Comparison of ENCODE assay signal across 10 mouse cellular contexts in genomic region chr4:109281946-109282345, GRCm38 (mm10). TPM values are rescaled to one million over a fixed set of nuclear protein-coding genes. Genes with fewer than 3 reads are reported as not detected.
DNase-seq lines count a peak whose midpoint lies in the region; ATAC-seq and TF ChIP-seq lines count a peak whose summit lies in the region.
"Had no signal": no experiment of that assay in that cellular context is flagged by ENCODE, and none has a peak within 500 bp of the region (broad histone marks: within the 10 kb centered on the region; RNA-seq: fewer than 3 reads in every experiment).

No protein-coding gene starts in this region.

- WGBS in forebrain, embryonic 13.5 days: 77% methylated on average over 1 of the region's 1 CpGs
- WGBS in forebrain, postnatal 0 days: 69% methylated on average over 1 of the region's 1 CpGs
- 88% methylated on average over 1 of the region's 1 CpGs for WGBS in kidney, postnatal 0 days
- WGBS in kidney, adult 2 months: 89% methylated on average over 1 of the region's 1 CpGs
- 74% methylated on average over 1 of the region's 1 CpGs for WGBS in embryonic facial prominence, embryonic 13.5 days
- 87% methylated on average over 1 of the region's 1 CpGs for WGBS in midbrain, embryonic 16.5 days

- H3K4me2 ChIP-seq in forebrain, embryonic 13.5 days: peak overlapping the region; percentile 87
- no peak overlapping the region for H3K4me2 ChIP-seq in forebrain, postnatal 0 days (ENCODE audit: low read depth)
- H3K4me2 ChIP-seq in kidney, postnatal 0 days (ENCODE audit: low read length): peak overlapping the region; percentile 11; the same call in 1 of the 2 replicates
- peak overlapping the region; percentile 86; the same call in 1 of the 2 replicates for H3K4me2 ChIP-seq in embryonic facial prominence, embryonic 13.5 days
- H3K4me2 ChIP-seq in midbrain, embryonic 16.5 days (ENCODE audit: low read length): peak overlapping the region; percentile 28

- no peak for DNase-seq in forebrain, postnatal 0 days
- DNase-seq in kidney, postnatal 0 days (ENCODE audit: low spot score): no peak
- DNase-seq in kidney, adult 2 months: no peak
- no peak for DNase-seq in kidney, postnatal 25 days
- DNase-seq: cerebellum, adult 11-12 months; kidney, postnatal 4 days had no signal

- H3K9ac ChIP-seq in forebrain, embryonic 13.5 days: no peak overlapping the region
- no peak overlapping the region for H3K9ac ChIP-seq in forebrain, postnatal 0 days
- no peak overlapping the region for H3K9ac ChIP-seq in kidney, postnatal 0 days (ENCODE audit: low read depth, low read length)
- no peak overlapping the region for H3K9ac ChIP-seq in embryonic facial prominence, embryonic 13.5 days
- H3K9ac ChIP-seq in midbrain, embryonic 16.5 days (ENCODE audit: low read depth, low read length): no peak overlapping the region

- no peak for ATAC-seq in forebrain, embryonic 13.5 days
- ATAC-seq in forebrain, postnatal 0 days: no peak
- no peak for ATAC-seq in kidney, postnatal 0 days (replicated peaks; ENCODE audit: low FRiP score, low read depth)
- no peak for ATAC-seq in embryonic facial prominence, embryonic 13.5 days (ENCODE audit: insufficient number of reproducible peaks, insufficient read depth, low FRiP score, low TSS enrichment, low read depth)
- no peak for ATAC-seq in midbrain, embryonic 16.5 days
- no peak for ATAC-seq in CD4-positive, CD25-positive, alpha-beta regulatory T cell, adult 4 months

- no peak overlapping the region for H3K27ac ChIP-seq in forebrain, embryonic 13.5 days
- H3K27ac ChIP-seq in forebrain, postnatal 0 days (ENCODE audit: low read depth, low read length): no peak overlapping the region
- H3K27ac ChIP-seq in kidney, postnatal 0 days: no peak overlapping the region
- no peak overlapping the region for H3K27ac ChIP-seq in kidney, adult 2 months (ENCODE audit: insufficient read depth, low read depth, low read length)
- no peak overlapping the region for H3K27ac ChIP-seq in embryonic facial prominence, embryonic 13.5 days
- H3K27ac ChIP-seq in midbrain, embryonic 16.5 days (ENCODE audit: low read length): no peak overlapping the region

- no peaks in the 10 kb centered on the region for H3K27me3 ChIP-seq in forebrain, embryonic 13.5 days
- H3K27me3 ChIP-seq in forebrain, postnatal 0 days (ENCODE audit: insufficient read depth, low read length): no peaks in the 10 kb centered on the region
- no peaks in the 10 kb centered on the region for H3K27me3 ChIP-seq in kidney, postnatal 0 days (ENCODE audit: insufficient read depth, low read length)
- H3K27me3 ChIP-seq in kidney, adult 2 months (replicated peaks; ENCODE audit: control insufficient read depth, insufficient read depth, low read length): no peaks in the 10 kb centered on the region
- H3K27me3 ChIP-seq in embryonic facial prominence, embryonic 13.5 days: no peaks in the 10 kb centered on the region
- no peaks in the 10 kb centered on the region for H3K27me3 ChIP-seq in midbrain, embryonic 16.5 days (ENCODE audit: control insufficient read depth, insufficient read depth, low read depth, low read length)

- 0 out of 2 replicates have a peak overlapping the region, but pooled peaks have one; percentile 78 for H3K4me3 ChIP-seq in forebrain, embryonic 13.5 days
- no peak overlapping the region for H3K4me3 ChIP-seq in forebrain, postnatal 0 days (ENCODE audit: low read depth, low read length)
- H3K4me3 ChIP-seq in kidney, postnatal 0 days (replicated peaks; ENCODE audit: low read depth, low read length): no peak overlapping the region
- H3K4me3 ChIP-seq in kidney, adult 2 months (ENCODE audit: insufficient read depth, low read depth, low read length): no peak overlapping the region
- no peak overlapping the region for H3K4me3 ChIP-seq in embryonic facial prominence, embryonic 13.5 days
- H3K4me3 ChIP-seq in midbrain, embryonic 16.5 days (ENCODE audit: low read depth, low read length): no peak overlapping the region

- TF ChIP-seq POLR2A in kidney, adult 2 months (IDR thresholded peaks at IDR 0.05; ENCODE audit: low read depth, low read length): no peak

- no peaks in the 10 kb centered on the region for H3K9me3 ChIP-seq in forebrain, embryonic 13.5 days (replicated peaks)
- no peaks in the 10 kb centered on the region for H3K9me3 ChIP-seq in forebrain, postnatal 0 days (ENCODE audit: low read length)
- no peaks in the 10 kb centered on the region for H3K9me3 ChIP-seq in kidney, postnatal 0 days (replicated peaks; ENCODE audit: low read length)
- H3K9me3 ChIP-seq in embryonic facial prominence, embryonic 13.5 days: no peaks in the 10 kb centered on the region
- H3K9me3 ChIP-seq in midbrain, embryonic 16.5 days (replicated peaks; ENCODE audit: control insufficient read depth, low read length, poor library complexity, severe bottlenecking): no peaks in the 10 kb centered on the region

- no peaks in the 10 kb centered on the region for H3K36me3 ChIP-seq in forebrain, embryonic 13.5 days (ENCODE audit: poor library complexity, severe bottlenecking)
- no peaks in the 10 kb centered on the region for H3K36me3 ChIP-seq in forebrain, postnatal 0 days (ENCODE audit: insufficient read depth)
- no peaks in the 10 kb centered on the region for H3K36me3 ChIP-seq in kidney, postnatal 0 days (ENCODE audit: insufficient read depth, low read length)
- H3K36me3 ChIP-seq in kidney, adult 2 months (ENCODE audit: control insufficient read depth, insufficient read depth, low read length): no peaks in the 10 kb centered on the region
- H3K36me3 ChIP-seq in embryonic facial prominence, embryonic 13.5 days: 0 out of 2 replicates have a peak, but pooled peaks cover 4% of the 10 kb centered on the region
- H3K36me3 ChIP-seq in midbrain, embryonic 16.5 days (ENCODE audit: control insufficient read depth, insufficient read depth, low read length): no peaks in the 10 kb centered on the region

- peaks cover 16% of the 10 kb centered on the region for H3K4me1 ChIP-seq in forebrain, embryonic 13.5 days
- H3K4me1 ChIP-seq in forebrain, postnatal 0 days (ENCODE audit: insufficient read depth): no peaks in the 10 kb centered on the region
- 0 out of 2 replicates have a peak, but pooled peaks cover 3% of the 10 kb centered on the region for H3K4me1 ChIP-seq in kidney, postnatal 0 days (replicated peaks; ENCODE audit: insufficient read depth, low read length)
- H3K4me1 ChIP-seq in kidney, adult 2 months (ENCODE audit: control insufficient read depth, insufficient read depth, low read length): peaks cover 10% of the 10 kb centered on the region; the same call in 1 of the 2 replicates
- peaks cover 15% of the 10 kb centered on the region for H3K4me1 ChIP-seq in embryonic facial prominence, embryonic 13.5 days
- H3K4me1 ChIP-seq in midbrain, embryonic 16.5 days (ENCODE audit: control insufficient read depth, insufficient read depth, low read length): no peaks in the 10 kb centered on the region

- TF ChIP-seq CTCF in forebrain, postnatal 0 days (IDR thresholded peaks at IDR 0.05; ENCODE audit: low read depth): no peak
- no peak for TF ChIP-seq CTCF in kidney, postnatal 0 days (IDR thresholded peaks at IDR 0.05; ENCODE audit: low read depth)
- no peak for TF ChIP-seq CTCF in kidney, adult 2 months (conservative IDR thresholded peaks at IDR 0.05; ENCODE audit: insufficient read depth, insufficient read length, low read depth, low read length)

RNA-seq across cellular contexts. Expression of gene Eps15, which starts 1.9 kb away (rescaled TPM):
- polyA plus RNA-seq in forebrain, embryonic 13.5 days (2015; fragmentation: Nextera tagmentation; extraction: Ambion mirVana): 38.3 and 44.8 TPM in 2 replicates
- total RNA-seq in forebrain, postnatal 0 days (2014; rRNA removed): 108 and 109 TPM in 2 replicates
- 33.1 and 42.6 TPM in 2 replicates for polyA plus RNA-seq in forebrain, postnatal 0 days (2015; fragmentation: Nextera tagmentation; extraction: Ambion mirVana)
- polyA plus RNA-seq in kidney, postnatal 0 days (2015; fragmentation: Nextera tagmentation; extraction: Ambion mirVana): 26.6 and 30.5 TPM in 2 replicates
- 14.0 and 19.3 TPM in 2 replicates for polyA plus RNA-seq in kidney, adult 2 months (2012; rRNA removed)
- polyA plus RNA-seq in embryonic facial prominence, embryonic 13.5 days (2015; fragmentation: Nextera tagmentation; extraction: Ambion mirVana): 42.9 and 43.2 TPM in 2 replicates
- polyA plus RNA-seq in midbrain, embryonic 16.5 days (2015; fragmentation: Nextera tagmentation; extraction: Ambion mirVana): 67.8 and 69.5 TPM in 2 replicates
- polyA plus RNA-seq in CD4-positive, CD25-positive, alpha-beta regulatory T cell, adult 4 months (2017; shearing (Covaris generic)): 10 to 100 TPM; 77.7 to 82.2 TPM

RNA-seq across cellular contexts. Expression of gene Calr4, which starts 47.7 kb away (rescaled TPM):
- 0.23 and 0.64 TPM in 2 replicates for polyA plus RNA-seq in forebrain, embryonic 13.5 days (2015; fragmentation: Nextera tagmentation; extraction: Ambion mirVana)
- total RNA-seq in forebrain, postnatal 0 days (2014; rRNA removed): 0.23 and 0.62 TPM in 2 replicates
- polyA plus RNA-seq in forebrain, postnatal 0 days (2015; fragmentation: Nextera tagmentation; extraction: Ambion mirVana): 0.08 and 0.29 TPM in 2 replicates
- 0.12 and 0.36 TPM in 2 replicates for polyA plus RNA-seq in kidney, postnatal 0 days (2015; fragmentation: Nextera tagmentation; extraction: Ambion mirVana)
- polyA plus RNA-seq in kidney, adult 2 months (2012; rRNA removed): not detected in 2 replicates
- polyA plus RNA-seq in embryonic facial prominence, embryonic 13.5 days (2015; fragmentation: Nextera tagmentation; extraction: Ambion mirVana): 0.15 and 0.92 TPM in 2 replicates
- polyA plus RNA-seq in midbrain, embryonic 16.5 days (2015; fragmentation: Nextera tagmentation; extraction: Ambion mirVana): 0.44 and 0.62 TPM in 2 replicates
- not detected for polyA plus RNA-seq in CD4-positive, CD25-positive, alpha-beta regulatory T cell, adult 4 months (2017; shearing (Covaris generic))
